Mouse (Mus musculus): Measurements from ENCODE around the gene Olfr692. TPM values are rescaled to one million over a fixed set of nuclear protein-coding genes. Genes with fewer than 3 reads are reported as not detected.
"Not testable (repeated sequence)": the region's sequence is repeated elsewhere in the genome, so short reads cannot be mapped to it uniquely, and the experiment has no call there.

Gene Olfr692
- 0.18 and 0.35 TPM in 2 replicates for polyA plus RNA-seq (2014; fragmentation: Nextera tagmentation; extraction: Ambion mirVana)

GRCm38 (mm10) chr7:105367930-105368329, at the start of gene Olfr692:
Olfr692 (plus strand) TSS chr7:105368230.
- Histone ChIP-seq H3K4me3 (ENCODE audit: low read depth, low read length) (no peak within 1 kb of the TSS), H3K4me2 (ENCODE audit: low read depth, low read length) (no peak within 1 kb of the TSS), H3K36me3 (ENCODE audit: control insufficient read depth, insufficient read depth, low read length) (peaks cover 7% of the 10 kb centered on the region; the same call in 1 of the 2 replicates), H3K9me3 (ENCODE audit: control insufficient read depth, low read length) (no peaks in the 10 kb centered on the region), H3K27me3 (replicated peaks; ENCODE audit: control insufficient read depth, insufficient read depth, low read length) (no peaks in the 10 kb centered on the region), H3K4me1 (ENCODE audit: control insufficient read depth, insufficient read depth, low read length) (no peaks in the 10 kb centered on the region), H3K27ac (replicated peaks; ENCODE audit: low read depth, low read length) (no peak within 1 kb of the TSS), H3K9ac (ENCODE audit: low read depth, low read length) (no peak within 1 kb of the TSS)
- no peak for DNase-seq (ENCODE audit: low spot score)
- WGBS = 93% methylated on average over 1 of the region's 1 CpGs
- ATAC-seq (ENCODE audit: low read depth) = no peak

- no peak for ATAC-seq (ENCODE audit: low read depth)
These were observed 42.7 kb upstream of the Olfr692 start for GRCm38 (mm10) chr7:105325302-105325701.

GRCm38 (mm10) chr7:105334004-105334403, 34.0 kb upstream of the Olfr692 start, which contains the start of gene Olfr690:
Olfr690 (minus strand) TSS chr7:105334104.
- 64% methylated on average over 1 of the region's 1 CpGs for WGBS
- no peak within 1 kb of the TSS for H3K4me3 ChIP-seq (ENCODE audit: low read depth, low read length)
- no peaks in the 10 kb centered on the region for H3K4me1 ChIP-seq (ENCODE audit: control insufficient read depth, insufficient read depth, low read length)
- H3K4me2 ChIP-seq (ENCODE audit: low read depth, low read length) = no peak within 1 kb of the TSS
- no peaks in the 10 kb centered on the region for H3K9me3 ChIP-seq (ENCODE audit: control insufficient read depth, low read length)
- H3K27ac ChIP-seq (replicated peaks; ENCODE audit: low read depth, low read length) = no peak within 1 kb of the TSS
- no peaks in the 10 kb centered on the region for H3K36me3 ChIP-seq (ENCODE audit: control insufficient read depth, insufficient read depth, low read length)
- no peak for DNase-seq (ENCODE audit: low spot score)
- ATAC-seq (ENCODE audit: low read depth) = no peak
- no peak within 1 kb of the TSS for H3K9ac ChIP-seq (ENCODE audit: low read depth, low read length)
- H3K27me3 ChIP-seq (replicated peaks; ENCODE audit: control insufficient read depth, insufficient read depth, low read length) = no peaks in the 10 kb centered on the region

More at GRCm38 (mm10) chr7:105325302-105325701, 42.7 kb upstream of the Olfr692 start:
- DNase-seq (ENCODE audit: low spot score) = no peak
- Histone ChIP-seq H3K9me3 (ENCODE audit: control insufficient read depth, low read length) (no peaks in the 10 kb centered on the region), H3K27ac (replicated peaks; ENCODE audit: low read depth, low read length) (no peak overlapping the region), H3K27me3 (replicated peaks; ENCODE audit: control insufficient read depth, insufficient read depth, low read length) (no peaks in the 10 kb centered on the region), H3K4me3 (ENCODE audit: low read depth, low read length) (no peak overlapping the region), H3K4me1 (ENCODE audit: control insufficient read depth, insufficient read depth, low read length) (no peaks in the 10 kb centered on the region), H3K4me2 (ENCODE audit: low read depth, low read length) (no peak overlapping the region), H3K9ac (ENCODE audit: low read depth, low read length) (no peak overlapping the region), H3K36me3 (ENCODE audit: control insufficient read depth, insufficient read depth, low read length) (no peaks in the 10 kb centered on the region)
- 64% methylated on average over 2 of the region's 2 CpGs for WGBS

- Histone ChIP-seq H3K4me2 (ENCODE audit: low read depth, low read length) (no peak within 1 kb of the TSS), H3K36me3 (ENCODE audit: control insufficient read depth, insufficient read depth, low read length) (no peaks in the 10 kb centered on the region), H3K9ac (ENCODE audit: low read depth, low read length) (no peak within 1 kb of the TSS), H3K9me3 (ENCODE audit: control insufficient read depth, low read length) (no peaks in the 10 kb centered on the region), H3K27ac (replicated peaks; ENCODE audit: low read depth, low read length) (no peak within 1 kb of the TSS), H3K27me3 (replicated peaks; ENCODE audit: control insufficient read depth, insufficient read depth, low read length) (no peaks in the 10 kb centered on the region), H3K4me3 (ENCODE audit: low read depth, low read length) (no peak within 1 kb of the TSS), H3K4me1 (ENCODE audit: control insufficient read depth, insufficient read depth, low read length) (no peaks in the 10 kb centered on the region)
- DNase-seq (ENCODE audit: low spot score) (no peak), ATAC-seq (ENCODE audit: low read depth) (no peak)
- WGBS = 66% methylated on average over 1 of the region's 1 CpGs
These were observed 25.9 kb upstream of the Olfr692 start, which contains the start of gene Olfr691 for GRCm38 (mm10) chr7:105342170-105342569. Olfr691 (minus strand) TSS chr7:105342270.

GRCm38 (mm10) chr7:105342752-105343151, 25.3 kb upstream of the Olfr692 start:
- no peaks in the 10 kb centered on the region for H3K4me1 ChIP-seq (ENCODE audit: control insufficient read depth, insufficient read depth, low read length)
- no peak overlapping the region for H3K27ac ChIP-seq (replicated peaks; ENCODE audit: low read depth, low read length)
- H3K27me3 ChIP-seq (replicated peaks; ENCODE audit: control insufficient read depth, insufficient read depth, low read length) = no peaks in the 10 kb centered on the region
- H3K36me3 ChIP-seq (ENCODE audit: control insufficient read depth, insufficient read depth, low read length) = no peaks in the 10 kb centered on the region
- no peak for DNase-seq (ENCODE audit: low spot score)
- H3K9me3 ChIP-seq (ENCODE audit: control insufficient read depth, low read length) = no peaks in the 10 kb centered on the region
- no peak overlapping the region for H3K4me2 ChIP-seq (ENCODE audit: low read depth, low read length)
- ATAC-seq (ENCODE audit: low read depth) = no peak
- H3K9ac ChIP-seq (ENCODE audit: low read depth, low read length) = no peak overlapping the region
- 77% methylated on average over 2 of the region's 2 CpGs for WGBS
- no peak overlapping the region for H3K4me3 ChIP-seq (ENCODE audit: low read depth, low read length)

- not testable (repeated sequence) for ATAC-seq (ENCODE audit: low read depth); H3K9ac ChIP-seq (ENCODE audit: low read depth, low read length); H3K4me1 ChIP-seq (ENCODE audit: control insufficient read depth, insufficient read depth, low read length); H3K9me3 ChIP-seq (ENCODE audit: control insufficient read depth, low read length); H3K27ac ChIP-seq (replicated peaks; ENCODE audit: low read depth, low read length); H3K4me2 ChIP-seq (ENCODE audit: low read depth, low read length); H3K4me3 ChIP-seq (ENCODE audit: low read depth, low read length); H3K36me3 ChIP-seq (ENCODE audit: control insufficient read depth, insufficient read depth, low read length); H3K27me3 ChIP-seq (replicated peaks; ENCODE audit: control insufficient read depth, insufficient read depth, low read length); DNase-seq (ENCODE audit: low spot score)
- WGBS = no CpG with 5 or more reads among the region's 5 CpGs
These were observed 12.0 kb upstream of the Olfr692 start for GRCm38 (mm10) chr7:105356064-105356463.

- DNase-seq (ENCODE audit: low spot score); H3K4me3 ChIP-seq (ENCODE audit: low read depth, low read length); H3K36me3 ChIP-seq (ENCODE audit: control insufficient read depth, insufficient read depth, low read length); H3K4me2 ChIP-seq (ENCODE audit: low read depth, low read length); H3K27ac ChIP-seq (replicated peaks; ENCODE audit: low read depth, low read length); ATAC-seq (ENCODE audit: low read depth); H3K27me3 ChIP-seq (replicated peaks; ENCODE audit: control insufficient read depth, insufficient read depth, low read length); H3K9ac ChIP-seq (ENCODE audit: low read depth, low read length); H3K4me1 ChIP-seq (ENCODE audit: control insufficient read depth, insufficient read depth, low read length); H3K9me3 ChIP-seq (ENCODE audit: control insufficient read depth, low read length): not testable (repeated sequence)
- WGBS = 86% methylated on average over 1 of the region's 2 CpGs
These were observed 11.5 kb upstream of the Olfr692 start for GRCm38 (mm10) chr7:105356487-105356886.

GRCm38 (mm10) chr7:105361713-105362112, 6.3 kb upstream of the Olfr692 start:
- Histone ChIP-seq H3K4me1 (ENCODE audit: control insufficient read depth, insufficient read depth, low read length) (no peaks in the 10 kb centered on the region), H3K4me3 (ENCODE audit: low read depth, low read length) (no peak overlapping the region)

GRCm38 (mm10) chr7:105367268-105367667, 762 bp upstream of the Olfr692 start:
- ATAC-seq (ENCODE audit: low read depth) (no peak), DNase-seq (ENCODE audit: low spot score) (no peak)
- no peaks in the 10 kb centered on the region for H3K4me1 ChIP-seq (ENCODE audit: control insufficient read depth, insufficient read depth, low read length)
- H3K27me3 ChIP-seq (replicated peaks; ENCODE audit: control insufficient read depth, insufficient read depth, low read length) = no peaks in the 10 kb centered on the region
- WGBS = 84% methylated on average over 5 of the region's 5 CpGs
- no peaks in the 10 kb centered on the region for H3K9me3 ChIP-seq (ENCODE audit: control insufficient read depth, low read length)
- no peak overlapping the region for H3K4me3 ChIP-seq (ENCODE audit: low read depth, low read length)
- peaks cover 4% of the 10 kb centered on the region; the same call in 1 of the 2 replicates for H3K36me3 ChIP-seq (ENCODE audit: control insufficient read depth, insufficient read depth, low read length)
- no peak overlapping the region for H3K4me2 ChIP-seq (ENCODE audit: low read depth, low read length)
- H3K27ac ChIP-seq (replicated peaks; ENCODE audit: low read depth, low read length) = no peak overlapping the region
- no peak overlapping the region for H3K9ac ChIP-seq (ENCODE audit: low read depth, low read length)

More at GRCm38 (mm10) chr7:105361713-105362112, 6.3 kb upstream of the Olfr692 start:
- 79% methylated on average over 2 of the region's 2 CpGs for WGBS
- DNase-seq (ENCODE audit: low spot score) = no peak
- Histone ChIP-seq H3K4me2 (ENCODE audit: low read depth, low read length) (no peak overlapping the region), H3K27ac (replicated peaks; ENCODE audit: low read depth, low read length) (no peak overlapping the region), H3K27me3 (replicated peaks; ENCODE audit: control insufficient read depth, insufficient read depth, low read length) (no peaks in the 10 kb centered on the region), H3K36me3 (ENCODE audit: control insufficient read depth, insufficient read depth, low read length) (no peaks in the 10 kb centered on the region), H3K9me3 (ENCODE audit: control insufficient read depth, low read length) (no peaks in the 10 kb centered on the region), H3K9ac (ENCODE audit: low read depth, low read length) (no peak overlapping the region)
- ATAC-seq (ENCODE audit: low read depth) = no peak

Measured in embryonic facial prominence, embryonic 14.5 days (tissue).